Mouse (Mus musculus) gastrocnemius, adult 18-20 months (tissue): ENCODE measurements around the gene Mllt1. TPM values are rescaled to one million over a fixed set of nuclear protein-coding genes. Genes with fewer than 3 reads are reported as not detected.

Source experiments
- total RNA-seq, 2 experiments: library from RNA; stranded (reverse); gene quantifications; 2 replicates each; pipeline ENCODE4 v1.2.3; 2021

Gene Mllt1
- total RNA-seq, 2 experiments from 2014 or later = 22.0 to 22.2 TPM

Other genes starting within 250 kb of the Mllt1 start
- gene Ndufa11, start 217.6 kb downstream of the Mllt1 start, total RNA-seq = 100 to 1,000 TPM; 420 to 445 TPM
- gene Vmac, start 217.4 kb downstream of the Mllt1 start, total RNA-seq = 1 to 10 TPM; 2.0 to 2.1 TPM
- 1 to 10 TPM; 2.6 to 3.3 TPM for gene Nrtn, start 177.9 kb downstream of the Mllt1 start, total RNA-seq
- gene Dus3l, start 170.7 kb downstream of the Mllt1 start, total RNA-seq = 10 to 100 TPM; 14.4 to 14.9 TPM
- under 1 TPM; 0.16 to 0.28 TPM for gene Prr22, start 165.2 kb downstream of the Mllt1 start, total RNA-seq
- 1 to 10 TPM; 2.1 to 3.1 TPM for gene Rfx2, start 104.4 kb downstream of the Mllt1 start, total RNA-seq
- not detected for gene Acsbg2, start 61.0 kb downstream of the Mllt1 start, total RNA-seq
- not detected for gene 1700061G19Rik, start 59.9 kb downstream of the Mllt1 start, total RNA-seq
- not detected for gene Acer1, start 46.7 kb upstream of the Mllt1 start, total RNA-seq
- gene Clpp, start 54.9 kb upstream of the Mllt1 start, total RNA-seq = 10 to 100 TPM; 36.9 to 38.3 TPM
- gene Alkbh7, start 61.9 kb upstream of the Mllt1 start, total RNA-seq = 10 to 100 TPM; 26.9 to 27.9 TPM
- gene Pspn, start 64.6 kb upstream of the Mllt1 start, total RNA-seq = not detected
- gene Gtf2f1, start 75.9 kb upstream of the Mllt1 start, total RNA-seq = 10 to 100 TPM; 17.1 to 19.0 TPM
- gene Gm17949, start 76.1 kb upstream of the Mllt1 start, total RNA-seq = not detected
- 10 to 100 TPM; 25.9 to 27.4 TPM for gene Khsrp, start 96.1 kb upstream of the Mllt1 start, total RNA-seq
- not detected for gene Slc25a41, start 106.2 kb upstream of the Mllt1 start, total RNA-seq
- under 1 TPM in 1 of 2 experiments, not detected in 1; 0.31 TPM for gene Crb3, start 123.7 kb upstream of the Mllt1 start, total RNA-seq
- gene Slc25a23, start 124.4 kb upstream of the Mllt1 start, total RNA-seq = 10 to 100 TPM; 34.1 to 40.3 TPM
- under 1 TPM; 0.21 to 0.46 TPM for gene Dennd1c, start 143.1 kb upstream of the Mllt1 start, total RNA-seq
- 1 to 10 TPM in 1 of 2 experiments, under 1 TPM in 1; 0.78 to 1.1 TPM for gene Tubb4a, start 152.4 kb upstream of the Mllt1 start, total RNA-seq
- under 1 TPM in 1 of 2 experiments, not detected in 1; 0.57 TPM for gene Tnfsf9, start 169.9 kb upstream of the Mllt1 start, total RNA-seq
- not detected for gene Cd70, start 214.4 kb upstream of the Mllt1 start, total RNA-seq